Mouse (Mus musculus) kidney, embryonic 15.5 days (tissue): ENCODE measurements around the gene Adam23. TPM values are rescaled to one million over a fixed set of nuclear protein-coding genes. Genes with fewer than 3 reads are reported as not detected.

Experiments
- ATAC-seq: fragments of 200-750 bp; cut with Nextera tagmentation; replicated peaks from 2 replicates; pipeline ENCODE4 v1.8.0; 2017; ENCODE audit warnings: moderate TSS enrichment; ENCODE audit not compliant: low FRiP score
- H3K27ac ChIP-seq: fragments of 300-500 bp; sonication (generic); 2 replicates; pipeline ENCODE4 v1.5.1; 2015; ENCODE audit warnings: mild to moderate bottlenecking, inconsistent platforms
- H3K27me3 ChIP-seq: fragments of 300-500 bp; sonication (generic); 2 replicates; pipeline ENCODE4 v1.6.1; 2015; ENCODE audit warnings: inconsistent platforms
- H3K36me3 ChIP-seq: fragments of 300-500 bp; sonication (generic); 2 replicates; pipeline ENCODE4 v1.6.1; 2015; ENCODE audit warnings: inconsistent platforms
- H3K4me1 ChIP-seq: fragments of 300-500 bp; sonication (generic); 2 replicates; pipeline ENCODE4 v1.6.1; 2015; ENCODE audit warnings: inconsistent platforms
- H3K4me2 ChIP-seq: fragments of 300-500 bp; sonication (generic); 2 replicates; pipeline ENCODE4 v1.6.1; 2015; ENCODE audit warnings: moderate library complexity, mild to moderate bottlenecking, inconsistent platforms
- H3K4me3 ChIP-seq: fragments of 300-500 bp; sonication (generic); replicated peaks from 2 replicates; pipeline ENCODE4 v1.5.1; 2015; ENCODE audit warnings: mild to moderate bottlenecking, inconsistent platforms
- H3K9ac ChIP-seq: fragments of 300-500 bp; sonication (generic); 2 replicates; pipeline ENCODE4 v1.6.1; 2015; ENCODE audit warnings: mild to moderate bottlenecking, inconsistent platforms
- H3K9me3 ChIP-seq: fragments of 300-500 bp; sonication (generic); replicated peaks from 2 replicates; pipeline ENCODE4 v1.6.1; 2016; ENCODE audit warnings: inconsistent platforms
- WGBS: fragments of 180-500 bp; shearing (Covaris S2); methylation state at CpG from one replicate; pipeline ENCODE4 v1.1.7; 2015; ENCODE audit warnings: mixed read lengths; 5-methylcytosine and 5-hydroxymethylcytosine counted together
- polyA plus RNA-seq: library from polyadenylated mRNA; unstranded; fragments of >200 nt; fragmentation: Nextera tagmentation; extraction: Ambion mirVana; gene quantifications from 2 replicates; pipeline ENCODE4 v1.2.1, GENCODE M21; 2015

The Adam23 gene
- polyA plus RNA-seq, 1 experiment from 2014 or later, result 2.1 TPM

- under 1% methylated on average over 42 of the region's 68 CpGs for WGBS
Observed at GRCm38 (mm10) chr1:63446047-63446704, 485 bp downstream of the Adam23 start.

GRCm38 (mm10) chr1:63446721-63447120 lies 1.0 kb downstream of the Adam23 start:
- 70% methylated on average over 2 of the region's 2 CpGs for WGBS
- Histone ChIP-seq H3K4me1 (peaks cover 14% of the 10 kb centered on the region), H3K4me2 (peak overlapping the region; percentile 98), H3K9me3 (no peaks in the 10 kb centered on the region), H3K9ac (0 out of 2 replicates have a peak overlapping the region, but pooled peaks have one; percentile 54), H3K36me3 (no peaks in the 10 kb centered on the region), H3K4me3 (peak overlapping the region; percentile 73), H3K27ac (no peak overlapping the region), H3K27me3 (peaks cover 42% of the 10 kb centered on the region)
- ATAC-seq, result no peak

More at GRCm38 (mm10) chr1:63446047-63446704, 485 bp downstream of the Adam23 start:
- Histone ChIP-seq H3K9ac (peak overlapping the region; percentile 54), H3K4me2 (peak overlapping the region; percentile 98), H3K27me3 (peaks cover 42% of the 10 kb centered on the region), H3K9me3 (no peaks in the 10 kb centered on the region), H3K4me1 (peaks cover 14% of the 10 kb centered on the region), H3K4me3 (peak overlapping the region; percentile 73), H3K27ac (no peak overlapping the region), H3K36me3 (no peaks in the 10 kb centered on the region)
- peak; percentile 70 for ATAC-seq

- Histone ChIP-seq H3K4me1 (peaks cover 14% of the 10 kb centered on the region), H3K4me3 (no peak overlapping the region), H3K27ac (no peak overlapping the region), H3K27me3 (peaks cover 39% of the 10 kb centered on the region), H3K9ac (no peak overlapping the region), H3K9me3 (no peaks in the 10 kb centered on the region), H3K4me2 (no peak overlapping the region), H3K36me3 (no peaks in the 10 kb centered on the region)
- no peak for ATAC-seq
- 83% methylated on average over 4 of the region's 4 CpGs for WGBS
Observed at GRCm38 (mm10) chr1:63450091-63450490, 4.4 kb downstream of the Adam23 start.

GRCm38 (mm10) chr1:63453332-63453887 lies 7.7 kb downstream of the Adam23 start:
- Histone ChIP-seq H3K4me3 (no peak overlapping the region), H3K4me1 (peaks cover 4% of the 10 kb centered on the region; the same call in 1 of the 2 replicates), H3K9me3 (no peaks in the 10 kb centered on the region), H3K27me3 (peaks cover 9% of the 10 kb centered on the region; the same call in 1 of the 2 replicates), H3K36me3 (no peaks in the 10 kb centered on the region), H3K27ac (no peak overlapping the region), H3K9ac (no peak overlapping the region), H3K4me2 (no peak overlapping the region)
- no peak for ATAC-seq
- WGBS, result 62% methylated on average over 5 of the region's 5 CpGs

- Histone ChIP-seq H3K9ac (no peak overlapping the region), H3K27ac (no peak overlapping the region), H3K4me1 (peaks cover 4% of the 10 kb centered on the region; the same call in 1 of the 2 replicates), H3K36me3 (no peaks in the 10 kb centered on the region), H3K4me3 (no peak overlapping the region), H3K27me3 (no peaks in the 10 kb centered on the region), H3K9me3 (no peaks in the 10 kb centered on the region), H3K4me2 (no peak overlapping the region)
- no peak for ATAC-seq
- 74% methylated on average over 8 of the region's 8 CpGs for WGBS
Observed at GRCm38 (mm10) chr1:63457801-63458519, 12.3 kb downstream of the Adam23 start.

GRCm38 (mm10) chr1:63459151-63459550 lies 13.5 kb downstream of the Adam23 start:
- WGBS, result 88% methylated on average over 3 of the region's 3 CpGs
- no peak for ATAC-seq
- no peak overlapping the region for H3K4me3 ChIP-seq

GRCm38 (mm10) chr1:63459926-63460325 lies 14.2 kb downstream of the Adam23 start:
- 61% methylated on average over 6 of the region's 6 CpGs for WGBS

More at GRCm38 (mm10) chr1:63459151-63459550, 13.5 kb downstream of the Adam23 start:
- H3K9ac ChIP-seq, result no peak overlapping the region
- H3K27ac ChIP-seq, result no peak overlapping the region
- no peak overlapping the region for H3K4me2 ChIP-seq
- H3K27me3 ChIP-seq, result no peaks in the 10 kb centered on the region
- no peaks in the 10 kb centered on the region for H3K9me3 ChIP-seq
- H3K4me1 ChIP-seq, result peaks cover 4% of the 10 kb centered on the region; the same call in 1 of the 2 replicates
- no peaks in the 10 kb centered on the region for H3K36me3 ChIP-seq

GRCm38 (mm10) chr1:63464441-63464840 lies 18.8 kb downstream of the Adam23 start:
- H3K4me3 ChIP-seq, result no peak overlapping the region
- no peak for ATAC-seq
- WGBS, result 57% methylated on average over 1 of the region's 1 CpGs

More at GRCm38 (mm10) chr1:63459926-63460325, 14.2 kb downstream of the Adam23 start:
- no peak overlapping the region for H3K4me3 ChIP-seq
- no peak overlapping the region for H3K27ac ChIP-seq
- peaks cover 4% of the 10 kb centered on the region; the same call in 1 of the 2 replicates for H3K4me1 ChIP-seq
- H3K27me3 ChIP-seq, result no peaks in the 10 kb centered on the region
- H3K9ac ChIP-seq, result no peak overlapping the region
- H3K4me2 ChIP-seq, result no peak overlapping the region
- H3K36me3 ChIP-seq, result no peaks in the 10 kb centered on the region
- H3K9me3 ChIP-seq, result no peaks in the 10 kb centered on the region
- no peak for ATAC-seq

GRCm38 (mm10) chr1:63473272-63473671 lies 27.6 kb downstream of the Adam23 start:
- 46% methylated on average over 2 of the region's 2 CpGs for WGBS
- ATAC-seq, result no peak
- Histone ChIP-seq H3K4me3 (no peak overlapping the region), H3K27me3 (no peaks in the 10 kb centered on the region), H3K27ac (no peak overlapping the region), H3K36me3 (no peaks in the 10 kb centered on the region), H3K4me2 (no peak overlapping the region), H3K9me3 (no peaks in the 10 kb centered on the region), H3K9ac (no peak overlapping the region), H3K4me1 (peaks cover 13% of the 10 kb centered on the region)

More at GRCm38 (mm10) chr1:63464441-63464840, 18.8 kb downstream of the Adam23 start:
- Histone ChIP-seq H3K27ac (no peak overlapping the region), H3K27me3 (no peaks in the 10 kb centered on the region), H3K9ac (no peak overlapping the region), H3K4me1 (no peaks in the 10 kb centered on the region), H3K36me3 (no peaks in the 10 kb centered on the region), H3K4me2 (no peak overlapping the region), H3K9me3 (no peaks in the 10 kb centered on the region)

- no peak for ATAC-seq
- no peaks in the 10 kb centered on the region for H3K36me3 ChIP-seq
- WGBS, result 20% methylated on average over 8 of the region's 8 CpGs
- H3K4me2 ChIP-seq, result no peak overlapping the region
- H3K4me1 ChIP-seq, result peaks cover 13% of the 10 kb centered on the region
- no peak overlapping the region for H3K9ac ChIP-seq
- no peaks in the 10 kb centered on the region for H3K9me3 ChIP-seq
- H3K27me3 ChIP-seq, result no peaks in the 10 kb centered on the region
- H3K27ac ChIP-seq, result no peak overlapping the region
- H3K4me3 ChIP-seq, result no peak overlapping the region
Observed at GRCm38 (mm10) chr1:63473696-63474095, 28.0 kb downstream of the Adam23 start.

GRCm38 (mm10) chr1:63478946-63479345 lies 33.3 kb downstream of the Adam23 start:
- H3K36me3 ChIP-seq, result no peaks in the 10 kb centered on the region
- H3K9me3 ChIP-seq, result no peaks in the 10 kb centered on the region
- WGBS, result 93% methylated on average over 5 of the region's 5 CpGs
- H3K4me2 ChIP-seq, result no peak overlapping the region
- H3K27ac ChIP-seq, result no peak overlapping the region
- no peak for ATAC-seq
- no peaks in the 10 kb centered on the region for H3K27me3 ChIP-seq
- no peaks in the 10 kb centered on the region for H3K4me1 ChIP-seq
- no peak overlapping the region for H3K9ac ChIP-seq
- H3K4me3 ChIP-seq, result no peak overlapping the region

- no peak overlapping the region for H3K4me2 ChIP-seq
- WGBS, result 94% methylated on average over 6 of the region's 6 CpGs
- H3K4me3 ChIP-seq, result no peak overlapping the region
- no peaks in the 10 kb centered on the region for H3K36me3 ChIP-seq
- ATAC-seq, result no peak
- no peaks in the 10 kb centered on the region for H3K4me1 ChIP-seq
- no peaks in the 10 kb centered on the region for H3K9me3 ChIP-seq
- no peaks in the 10 kb centered on the region for H3K27me3 ChIP-seq
- no peak overlapping the region for H3K9ac ChIP-seq
- H3K27ac ChIP-seq, result no peak overlapping the region
Observed at GRCm38 (mm10) chr1:63484646-63485045, 39.0 kb downstream of the Adam23 start.
